Mouse (Mus musculus): Measurements from ENCODE around the gene Mlxipl. TPM values are rescaled to one million over a fixed set of nuclear protein-coding genes. Genes with fewer than 3 reads are reported as not detected.

Mlxipl gene
- total and polyA plus RNA-seq, 2 experiments: 198 to 617 TPM

DNA sequence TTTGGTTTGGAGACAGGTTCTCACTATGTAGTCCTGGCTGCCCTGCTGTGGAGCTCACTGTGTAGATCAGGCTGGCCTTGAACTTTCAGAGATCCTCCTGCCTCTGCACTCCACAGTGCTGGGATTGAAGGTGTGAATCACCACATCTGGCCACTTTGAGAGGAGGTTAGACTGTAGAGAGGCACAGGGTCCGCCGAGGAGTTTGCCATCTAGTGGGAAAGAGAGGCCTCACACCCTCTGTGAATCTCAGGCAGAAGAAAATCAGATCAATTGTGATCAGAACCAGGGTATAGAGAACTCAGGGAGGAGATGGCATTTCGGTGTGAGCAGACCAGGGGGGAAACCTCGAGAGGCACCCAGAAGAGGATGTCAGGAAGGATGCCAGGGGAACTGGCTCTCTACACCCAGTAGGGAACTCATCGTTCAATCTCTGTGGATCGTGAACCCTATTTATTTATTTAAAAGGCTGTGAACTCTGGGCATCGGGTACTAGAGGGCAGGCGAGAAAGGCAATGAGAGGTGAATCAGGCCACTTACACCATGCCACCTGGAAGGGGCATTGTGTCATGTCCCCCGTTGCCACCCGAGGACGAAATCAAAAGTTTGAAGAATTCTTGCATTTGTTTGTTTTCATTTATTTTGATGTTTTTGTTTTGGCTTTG lies 14.4 kb downstream of the Mlxipl start:
- Histone ChIP-seq H3K4me3 (ENCODE audit: insufficient read depth, low read depth, low read length) (no peak overlapping the region), H3K9ac (ENCODE audit: low read depth, low read length) (no peak overlapping the region), H3K4me1 (ENCODE audit: control insufficient read depth, insufficient read depth, low read length) (peaks cover 28% of the 10 kb centered on the region), H3K36me3 (ENCODE audit: control insufficient read depth, insufficient read depth, low read length) (no peaks in the 10 kb centered on the region), H3K27ac (replicated peaks; ENCODE audit: insufficient read depth, low read depth, low read length) (peak overlapping the region; percentile 77), H3K79me2 (ENCODE audit: control insufficient read depth, insufficient read depth, low read length) (peaks cover 4% of the 10 kb centered on the region; the same call in 1 of the 2 replicates), H3K27me3 (ENCODE audit: control insufficient read depth, insufficient read depth, low read length) (no peaks in the 10 kb centered on the region)
- TF ChIP-seq POLR2A (IDR thresholded peaks at IDR 0.05; ENCODE audit: extremely low read depth, insufficient read depth, low read length): no peak
- peak; percentile 48 for TF ChIP-seq CTCF (IDR thresholded peaks at IDR 0.05; ENCODE audit: low read depth, low read length)
- WGBS: 18% methylated on average over 11 of the region's 11 CpGs
- DNase-seq (ENCODE audit: extremely low read depth, low read depth, low spot score): peak; percentile 95

DNA sequence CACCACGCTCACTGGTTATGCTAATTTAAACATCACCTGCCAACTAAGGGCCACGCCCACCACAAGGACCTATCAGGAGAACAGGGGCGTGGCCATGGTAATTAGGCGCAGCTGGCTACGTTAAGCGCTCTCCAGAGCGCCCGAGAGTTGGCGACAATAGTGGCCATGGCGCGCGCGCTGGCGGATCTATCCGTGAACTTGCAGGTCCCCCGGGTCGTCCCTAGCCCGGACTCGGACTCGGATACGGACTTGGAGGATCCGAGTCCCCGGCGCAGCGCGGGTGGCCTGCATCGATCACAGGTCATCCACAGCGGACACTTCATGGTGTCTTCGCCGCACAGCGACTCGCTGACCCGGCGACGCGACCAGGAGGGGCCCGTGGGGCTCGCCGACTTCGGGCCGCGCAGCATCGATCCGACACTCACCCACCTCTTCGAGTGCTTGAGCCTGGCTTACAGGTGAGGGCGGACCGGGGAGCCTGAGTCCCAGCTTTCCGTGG lies 17.1 kb downstream of the Mlxipl start:
- peaks cover 1% of the 10 kb centered on the region; the same call in 1 of the 2 replicates for H3K36me3 ChIP-seq (ENCODE audit: control insufficient read depth, insufficient read depth, low read length)
- TF ChIP-seq CTCF (IDR thresholded peaks at IDR 0.05; ENCODE audit: low read depth, low read length): no peak
- TF ChIP-seq POLR2A (IDR thresholded peaks at IDR 0.05; ENCODE audit: extremely low read depth, insufficient read depth, low read length): peak; percentile 97
- H3K27ac ChIP-seq (replicated peaks; ENCODE audit: insufficient read depth, low read depth, low read length): peak overlapping the region; percentile 80
- peaks cover 29% of the 10 kb centered on the region for H3K4me1 ChIP-seq (ENCODE audit: control insufficient read depth, insufficient read depth, low read length)
- peak overlapping the region; percentile 80 for H3K4me3 ChIP-seq (ENCODE audit: insufficient read depth, low read depth, low read length)
- H3K9ac ChIP-seq (ENCODE audit: low read depth, low read length): peak overlapping the region; percentile 92
- DNase-seq (ENCODE audit: extremely low read depth, low read depth, low spot score): peak; percentile 97
- H3K27me3 ChIP-seq (ENCODE audit: control insufficient read depth, insufficient read depth, low read length): no peaks in the 10 kb centered on the region
- WGBS: under 1% methylated on average over 48 of the region's 48 CpGs
- peaks cover 19% of the 10 kb centered on the region for H3K79me2 ChIP-seq (ENCODE audit: control insufficient read depth, insufficient read depth, low read length)

DNA sequence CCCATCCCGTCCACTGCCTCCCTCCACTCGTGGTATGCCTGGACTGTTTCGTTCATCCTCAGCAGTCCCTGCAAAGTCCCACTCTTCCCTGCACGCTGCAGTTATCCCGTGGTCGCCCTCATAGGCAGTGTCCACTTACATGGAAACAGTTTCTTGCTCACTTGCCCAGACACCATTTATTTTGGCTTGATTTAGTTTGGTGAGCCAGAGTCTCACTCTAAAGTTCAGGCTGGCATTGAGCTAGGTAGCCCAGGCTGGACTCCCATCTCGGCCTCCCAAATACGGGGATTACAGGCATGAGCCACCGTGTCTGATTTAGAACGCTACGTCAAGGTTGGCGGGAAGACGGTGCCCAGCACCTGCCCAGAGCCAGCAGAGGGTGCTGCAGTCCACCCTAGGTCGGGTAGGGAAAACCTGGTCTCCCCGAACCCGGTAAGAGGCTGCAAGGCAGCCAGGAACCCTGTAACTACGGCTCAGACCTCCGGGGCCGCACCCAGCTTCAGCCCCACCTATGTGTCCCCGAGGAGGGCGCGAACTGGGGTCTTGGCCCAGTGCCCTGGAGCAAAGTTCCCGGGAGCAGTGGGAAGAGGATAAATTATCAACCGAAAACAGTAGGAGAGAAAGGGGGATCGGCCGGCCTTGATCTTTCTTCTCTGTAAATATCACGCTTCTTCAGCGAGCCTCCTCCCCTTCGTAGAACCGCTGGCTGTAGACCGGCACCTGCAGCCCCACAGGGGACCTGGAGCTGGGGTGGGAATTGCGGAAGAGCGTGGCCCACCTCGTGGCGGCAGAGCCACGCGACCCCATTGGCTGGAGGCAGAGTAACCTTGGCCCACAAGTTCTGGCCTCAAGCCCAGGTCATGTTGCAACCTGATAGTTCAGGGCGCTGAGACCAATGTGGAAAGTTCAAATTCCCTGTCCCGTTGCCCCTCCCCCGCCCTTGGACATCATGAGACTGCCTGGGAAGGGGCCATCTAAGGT lies 18.1 kb downstream of the Mlxipl start:
- 3% methylated on average over 40 of the region's 40 CpGs for WGBS
- H3K9ac ChIP-seq (ENCODE audit: low read depth, low read length): peak overlapping the region; percentile 92

DNA sequence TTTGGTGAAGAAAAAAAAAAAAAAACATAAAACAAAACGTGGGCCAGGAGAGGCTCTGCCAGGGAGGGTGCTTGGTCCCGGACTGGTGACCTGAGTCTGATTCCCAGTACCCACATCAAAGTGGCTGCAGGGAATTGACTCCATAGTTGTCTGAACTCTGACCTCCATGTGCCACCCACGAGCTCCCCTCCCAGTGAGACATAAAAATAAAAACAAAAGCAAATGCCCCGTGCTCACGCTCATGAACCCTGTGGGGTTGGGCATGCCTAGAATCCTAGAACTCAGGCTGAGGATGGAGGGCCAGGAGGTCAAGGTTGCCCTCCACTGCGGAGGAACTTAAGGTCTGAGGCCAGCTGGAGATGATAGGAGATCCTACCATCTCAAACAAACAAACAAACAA lies 19.3 kb downstream of the Mlxipl start:
- peak overlapping the region; percentile 91 for H3K27ac ChIP-seq (replicated peaks; ENCODE audit: insufficient read depth, low read depth, low read length)
- peaks cover 24% of the 10 kb centered on the region for H3K79me2 ChIP-seq (ENCODE audit: control insufficient read depth, insufficient read depth, low read length)
- no peaks in the 10 kb centered on the region for H3K27me3 ChIP-seq (ENCODE audit: control insufficient read depth, insufficient read depth, low read length)
- H3K4me3 ChIP-seq (ENCODE audit: insufficient read depth, low read depth, low read length): peak overlapping the region; percentile 45
- H3K9ac ChIP-seq (ENCODE audit: low read depth, low read length): peak overlapping the region; percentile 70
- WGBS: 15% methylated on average over 6 of the region's 6 CpGs
- TF ChIP-seq POLR2A (IDR thresholded peaks at IDR 0.05; ENCODE audit: extremely low read depth, insufficient read depth, low read length) (no peak), CTCF (IDR thresholded peaks at IDR 0.05; ENCODE audit: low read depth, low read length) (no peak)
- peaks cover 6% of the 10 kb centered on the region for H3K36me3 ChIP-seq (ENCODE audit: control insufficient read depth, insufficient read depth, low read length)
- H3K4me1 ChIP-seq (ENCODE audit: control insufficient read depth, insufficient read depth, low read length): peaks cover 36% of the 10 kb centered on the region
- peak; percentile 88 for DNase-seq (ENCODE audit: extremely low read depth, low read depth, low spot score)

More for the DNA sequence above, 18.1 kb downstream of the Mlxipl start:
- Histone ChIP-seq H3K36me3 (ENCODE audit: control insufficient read depth, insufficient read depth, low read length) (peaks cover 2% of the 10 kb centered on the region; the same call in 1 of the 2 replicates), H3K27me3 (ENCODE audit: control insufficient read depth, insufficient read depth, low read length) (no peaks in the 10 kb centered on the region), H3K79me2 (ENCODE audit: control insufficient read depth, insufficient read depth, low read length) (peaks cover 19% of the 10 kb centered on the region), H3K4me3 (ENCODE audit: insufficient read depth, low read depth, low read length) (peak overlapping the region; percentile 80), H3K27ac (replicated peaks; ENCODE audit: insufficient read depth, low read depth, low read length) (peak overlapping the region; percentile 91), H3K4me1 (ENCODE audit: control insufficient read depth, insufficient read depth, low read length) (peaks cover 32% of the 10 kb centered on the region)
- peak; percentile 43; the same call in 1 of the 2 replicates for TF ChIP-seq POLR2A (IDR thresholded peaks at IDR 0.05; ENCODE audit: extremely low read depth, insufficient read depth, low read length)
- TF ChIP-seq CTCF (IDR thresholded peaks at IDR 0.05; ENCODE audit: low read depth, low read length): peak; percentile 85
- DNase-seq (ENCODE audit: extremely low read depth, low read depth, low spot score): peak; percentile 93

DNA sequence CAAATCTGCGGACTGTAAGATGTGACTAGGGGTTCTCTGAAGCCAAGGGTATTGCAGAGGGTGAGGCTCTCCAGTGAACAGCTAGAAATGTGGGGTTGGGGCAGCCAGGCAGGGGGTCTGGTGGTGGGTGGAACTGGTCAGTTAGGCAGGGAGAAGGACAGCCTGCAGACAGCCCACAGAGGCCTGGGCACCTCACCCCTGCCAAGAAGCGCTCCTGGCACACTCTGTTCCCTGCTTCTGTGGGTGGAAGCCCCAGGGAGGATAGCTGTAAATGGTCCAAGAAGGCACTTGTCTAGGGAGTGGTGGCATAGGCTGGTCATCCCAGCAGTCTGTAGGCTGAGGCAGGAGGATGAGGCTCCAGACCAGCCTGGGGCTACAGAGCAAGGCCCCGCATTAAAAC lies 19.7 kb downstream of the Mlxipl start:
- Histone ChIP-seq H3K9ac (ENCODE audit: low read depth, low read length) (peak overlapping the region; percentile 70), H3K27me3 (ENCODE audit: control insufficient read depth, insufficient read depth, low read length) (no peaks in the 10 kb centered on the region), H3K27ac (replicated peaks; ENCODE audit: insufficient read depth, low read depth, low read length) (peak overlapping the region; percentile 91), H3K79me2 (ENCODE audit: control insufficient read depth, insufficient read depth, low read length) (peaks cover 24% of the 10 kb centered on the region), H3K4me1 (ENCODE audit: control insufficient read depth, insufficient read depth, low read length) (peaks cover 38% of the 10 kb centered on the region), H3K36me3 (ENCODE audit: control insufficient read depth, insufficient read depth, low read length) (peaks cover 9% of the 10 kb centered on the region), H3K4me3 (ENCODE audit: insufficient read depth, low read depth, low read length) (peak overlapping the region; percentile 45)
- DNase-seq (ENCODE audit: extremely low read depth, low read depth, low spot score): peak; percentile 60
- TF ChIP-seq POLR2A (IDR thresholded peaks at IDR 0.05; ENCODE audit: extremely low read depth, insufficient read depth, low read length) (0 out of 2 replicates have a peak, but pooled peaks have one; percentile 6), CTCF (IDR thresholded peaks at IDR 0.05; ENCODE audit: low read depth, low read length) (no peak)
- WGBS: 25% methylated on average over 3 of the region's 3 CpGs

All from liver, adult 2 months (tissue).